Mouse (Mus musculus) central nervous system, embryonic 14 days (tissue): ENCODE data around the gene Krcc1. TPM values are rescaled to one million over a fixed set of nuclear protein-coding genes. Genes with fewer than 3 reads are reported as not detected.

ENCODE experiments used
- polyA plus RNA-seq: library from polyadenylated mRNA; depleted of rRNA; stranded (reverse); fragments of >200 nt; gene quantifications from 2 replicates; pipeline ENCODE4 v1.2.3, GENCODE M21; 2012; rRNA removed

Gene Krcc1
- 12.1 and 12.3 TPM in 2 replicates for polyA plus RNA-seq

DNA sequence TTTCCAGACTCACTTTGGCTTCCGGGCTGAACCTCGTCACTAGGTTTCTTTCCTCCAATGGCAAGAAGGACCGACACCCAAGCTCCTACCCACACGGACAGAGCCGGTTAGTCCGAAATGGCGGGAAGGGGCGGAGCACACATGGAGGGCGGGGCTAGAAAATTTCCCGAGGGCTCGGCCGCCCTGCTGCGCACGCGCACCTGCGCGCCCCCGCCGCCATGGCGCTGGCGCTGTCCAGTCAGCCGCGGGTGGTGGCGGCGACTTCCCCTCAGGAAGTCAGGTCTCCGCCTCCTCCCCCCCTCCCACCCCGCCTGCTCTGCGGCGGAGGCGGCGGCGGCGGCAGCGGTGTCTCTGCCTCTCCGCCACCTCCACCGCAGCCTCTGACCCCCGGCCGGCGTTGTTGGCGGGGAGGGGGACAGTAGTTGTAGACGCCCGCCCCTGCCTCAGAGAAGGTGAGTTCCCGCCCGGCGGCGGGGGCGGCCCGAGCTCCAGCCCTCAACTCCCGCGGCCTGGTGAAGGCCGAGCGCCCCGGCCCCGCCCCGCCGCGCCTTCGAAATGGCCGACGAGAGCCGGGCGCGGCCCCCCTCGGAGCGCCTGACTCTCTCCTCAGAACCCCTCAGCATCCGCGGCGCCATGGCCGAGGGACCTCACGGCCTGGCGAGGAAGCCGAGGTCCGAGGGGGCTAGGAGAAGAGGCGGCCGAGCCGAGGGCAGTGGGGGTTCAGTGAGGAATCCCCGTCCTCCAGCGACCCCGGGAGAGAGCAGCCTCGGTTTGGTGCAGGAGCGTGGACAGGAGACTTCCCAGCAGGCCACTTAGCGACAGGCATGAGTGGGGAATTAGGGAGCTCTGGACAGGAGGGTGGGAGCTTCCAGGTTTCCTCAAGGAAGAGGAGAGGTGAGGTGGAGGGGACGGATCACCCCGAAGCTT lies at the start of gene Krcc1:
TSS of gene Krcc1 (plus strand) at position 289 of the 927 bp plus-strand sequence.

DNA sequence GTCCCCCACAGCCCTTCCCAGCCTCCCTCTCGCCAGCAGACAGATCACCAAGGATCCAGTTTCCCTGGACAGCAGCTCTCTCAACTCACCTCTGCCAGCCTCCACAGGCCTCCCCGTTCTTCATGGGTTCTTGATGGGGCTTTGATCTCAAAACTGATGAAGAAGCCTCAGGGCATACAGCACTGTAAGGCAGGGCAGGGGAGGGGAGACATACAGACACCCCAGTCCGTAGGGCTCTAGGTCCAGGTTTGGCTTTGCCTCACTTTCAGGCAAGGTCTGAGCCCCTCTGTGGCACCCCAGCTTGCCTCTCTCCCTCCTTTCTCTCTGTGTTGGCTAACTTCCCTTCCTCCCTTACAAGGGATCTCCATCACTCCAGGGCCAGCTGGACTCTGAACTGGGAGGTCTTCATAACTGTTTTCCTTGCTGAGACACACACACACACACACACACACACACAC lies 50.4 kb downstream of the Krcc1 start, which contains the start of gene Smyd1:
TSS of gene Smyd1 (minus strand) at position 408 of the 458 bp plus-strand sequence.

DNA sequence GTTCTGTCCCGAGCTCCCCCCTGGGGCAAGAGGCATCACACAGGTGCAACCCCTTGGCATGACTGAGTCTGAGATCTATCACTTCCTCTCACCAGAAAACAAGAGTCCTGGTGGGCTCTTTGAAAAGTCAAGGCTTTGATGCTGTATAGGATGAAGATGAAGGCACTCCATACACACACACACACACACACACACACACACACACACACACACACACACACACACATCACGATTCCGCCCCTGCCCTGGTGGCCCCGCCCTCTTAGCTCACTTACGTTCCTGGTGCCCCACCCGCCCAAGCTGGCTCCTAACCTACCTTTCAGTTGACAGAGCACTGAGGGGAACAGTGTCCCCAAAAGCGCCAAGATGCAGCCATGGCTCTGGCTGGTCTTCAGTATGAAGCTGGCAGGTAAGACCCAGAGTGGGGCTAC lies 51.0 kb downstream of the Krcc1 start, which contains the start of gene Cd8b1:
TSS of gene Cd8b1 (plus strand) at position 298 of the 431 bp plus-strand sequence.

Other genes with a start within 250 kb of the Krcc1 start
- gene Thnsl2, start 127.2 kb upstream of the Krcc1 start, polyA plus RNA-seq = 2.3 and 2.6 TPM in 2 replicates
- gene Fabp1, start 71.8 kb upstream of the Krcc1 start, polyA plus RNA-seq = not detected in 2 replicates
- 0.45 and 4.3 TPM in 2 replicates for gene Smyd1, start 50.6 kb downstream of the Krcc1 start, polyA plus RNA-seq
- not detected in 2 replicates for gene Cd8b1, start 51.1 kb downstream of the Krcc1 start, polyA plus RNA-seq
- not detected in 2 replicates for gene Cd8a, start 101.8 kb downstream of the Krcc1 start, polyA plus RNA-seq
- gene Rmnd5a, start 169.0 kb downstream of the Krcc1 start, polyA plus RNA-seq = 30.3 and 31.3 TPM in 2 replicates
- 21.1 and 22.3 TPM in 2 replicates for gene Rnf103, start 222.2 kb downstream of the Krcc1 start, polyA plus RNA-seq